Mouse (Mus musculus) left cerebral cortex, adult 6 months (tissue): ENCODE data around the gene Lmntd1. TPM values are rescaled to one million over a fixed set of nuclear protein-coding genes. Genes with fewer than 3 reads are reported as not detected.

Experiments used
- long read RNA-seq, 2 experiments: library from polyadenylated mRNA; unstranded; transcript quantifications; one replicate each; pipeline ENCODE4 v2.0.0; 2019 to 2020
- polyA plus RNA-seq: library from polyadenylated mRNA; unstranded; fragments of <200 nt; fragmentation: Nextera tagmentation; gene quantifications from 2 replicates; pipeline ENCODE4 v1.2.3, GENCODE M21; 2021

The Lmntd1 gene
- polyA plus RNA-seq, result 0.36 and 0.39 TPM in 2 replicates
- long read RNA-seq, experiment 1, partial matches to known transcripts, result 0 of 1 reads
- long read RNA-seq, experiment 1, other reads (novel, unspliced or antisense), result 1 of 1 reads
- long read RNA-seq, experiment 2, partial matches to known transcripts, result 0 of 1 reads
- long read RNA-seq, experiment 2, other reads (novel, unspliced or antisense), result 1 of 1 reads

GRCm38 (mm10) chr6:145614219-145614618 lies at the start of gene Lmntd1:
Gene Lmntd1 (minus strand): TSS chr6:145614319.

GRCm38 (mm10) chr6:145615666-145616210 lies 1.6 kb upstream of the Lmntd1 start, which contains the start of gene Tuba3b:
Gene Tuba3b (plus strand): TSS chr6:145615757.

Other genes with a start within 250 kb of the Lmntd1 start
- not detected in 2 replicates for gene Tuba3b, start 1.4 kb upstream of the Lmntd1 start, polyA plus RNA-seq
- gene Rassf8, start 132.4 kb upstream of the Lmntd1 start, polyA plus RNA-seq, result 1.7 and 4.0 TPM in 2 replicates